Mouse (Mus musculus) thymus, postnatal 25 days (tissue): ENCODE measurements at regions not wholly inside any gene's neighbourhood (a gene's known extent, or its start where the extent isn't known, plus 50 kb on each side); places are given as distances from the start of the nearest gene placed in this dataset.

Experiments
- DNase-seq: peaks from one replicate; pipeline ENCODE4 v3.0.0; 2022

GRCm38 (mm10) chr10:119014731-119015130 lies 144.7 kb upstream of the Dyrk2 start:
- no peak for DNase-seq

GRCm38 (mm10) chr10:119013758-119014157 lies 143.7 kb upstream of the Dyrk2 start:
- no peak for DNase-seq

- peak; percentile 47 for DNase-seq
These were observed 141.5 kb upstream of the Dyrk2 start for GRCm38 (mm10) chr10:119011511-119011910.

GRCm38 (mm10) chr10:119010884-119011283 lies 140.9 kb upstream of the Dyrk2 start:
- DNase-seq = peak; percentile 79

- no peak for DNase-seq
These were observed 137.0 kb upstream of the Dyrk2 start for GRCm38 (mm10) chr10:119006866-119007575.

- peak; percentile 62 for DNase-seq
These were observed 135.5 kb upstream of the Dyrk2 start for GRCm38 (mm10) chr10:119005491-119005890.

GRCm38 (mm10) chr10:119004426-119004825 lies 134.4 kb upstream of the Dyrk2 start:
- DNase-seq = no peak

- DNase-seq = no peak
These were observed 133.8 kb upstream of the Dyrk2 start for GRCm38 (mm10) chr10:119003839-119004238.

GRCm38 (mm10) chr10:119003042-119003441 lies 133.0 kb upstream of the Dyrk2 start:
- peak; percentile 53 for DNase-seq

GRCm38 (mm10) chr10:119001895-119002294 lies 131.9 kb upstream of the Dyrk2 start:
- peak; percentile 49 for DNase-seq

GRCm38 (mm10) chr10:119001000-119001780 lies 131.2 kb upstream of the Dyrk2 start:
- DNase-seq = peak; percentile 19

GRCm38 (mm10) chr10:118998966-118999365 lies 129.0 kb upstream of the Dyrk2 start:
- no peak for DNase-seq

- no peak for DNase-seq
These were observed 127.0 kb upstream of the Dyrk2 start for GRCm38 (mm10) chr10:118997034-118997433.

- DNase-seq = no peak
These were observed 124.0 kb upstream of the Dyrk2 start for GRCm38 (mm10) chr10:118993819-118994574.

- DNase-seq = no peak
These were observed 121.2 kb upstream of the Dyrk2 start for GRCm38 (mm10) chr10:118991213-118991612.

GRCm38 (mm10) chr10:118990500-118990899 lies 120.5 kb upstream of the Dyrk2 start:
- DNase-seq = no peak

- DNase-seq = no peak
These were observed 119.8 kb upstream of the Dyrk2 start for GRCm38 (mm10) chr10:118989812-118990211.

GRCm38 (mm10) chr10:118988249-118988648 lies 118.2 kb upstream of the Dyrk2 start:
- no peak for DNase-seq

GRCm38 (mm10) chr10:118984580-118984979 lies 114.6 kb upstream of the Dyrk2 start:
- no peak for DNase-seq

- no peak for DNase-seq
These were observed 111.4 kb upstream of the Dyrk2 start for GRCm38 (mm10) chr10:118981446-118981845.

- peak; percentile 68 for DNase-seq
These were observed 109.3 kb upstream of the Dyrk2 start for GRCm38 (mm10) chr10:118979339-118979738.

GRCm38 (mm10) chr10:118978181-118978743 lies 108.3 kb upstream of the Dyrk2 start:
- DNase-seq = peak; percentile 63

- DNase-seq = no peak
These were observed 106.4 kb upstream of the Dyrk2 start for GRCm38 (mm10) chr10:118976447-118976846.
